Mouse (Mus musculus): ENCODE data around the gene D8Ertd738e. TPM values are rescaled to one million over a fixed set of nuclear protein-coding genes. Genes with fewer than 3 reads are reported as not detected.
A peak's percentile ranks its signal among the peaks of the same experiment; 100 is the strongest.

The D8Ertd738e gene
- polyA plus RNA-seq, 1 experiment from 2014 or later, result 388 TPM

GRCm38 (mm10) chr8:84200652-84201544 lies 48.6 kb downstream of the D8Ertd738e start:
- TF ChIP-seq CTCF (IDR thresholded peaks at IDR 0.05; ENCODE audit: low read depth), result no peak
- H3K4me3 ChIP-seq (replicated peaks; ENCODE audit: low read depth, low read length), result peak overlapping the region; percentile 66
- 3% methylated on average over 64 of the region's 70 CpGs for WGBS
- H3K27me3 ChIP-seq (ENCODE audit: insufficient read depth, low read length), result no peaks in the 10 kb centered on the region
- peaks cover 46% of the 10 kb centered on the region for H3K4me1 ChIP-seq (replicated peaks; ENCODE audit: insufficient read depth, low read length)
- H3K27ac ChIP-seq, result peak overlapping the region; percentile 96
- peak overlapping the region; percentile 80 for H3K9ac ChIP-seq (ENCODE audit: low read depth, low read length)
- H3K9me3 ChIP-seq (replicated peaks; ENCODE audit: low read length), result no peaks in the 10 kb centered on the region
- ATAC-seq (replicated peaks; ENCODE audit: low FRiP score, low read depth) (0 out of 2 replicates have a peak, but pooled peaks have one; percentile 0), DNase-seq (ENCODE audit: low spot score) (peak; percentile 85)
- peak overlapping the region; percentile 87 for H3K4me2 ChIP-seq (ENCODE audit: low read length)
- H3K36me3 ChIP-seq (ENCODE audit: insufficient read depth, low read length), result 0 out of 2 replicates have a peak, but pooled peaks cover 8% of the 10 kb centered on the region

DNA sequence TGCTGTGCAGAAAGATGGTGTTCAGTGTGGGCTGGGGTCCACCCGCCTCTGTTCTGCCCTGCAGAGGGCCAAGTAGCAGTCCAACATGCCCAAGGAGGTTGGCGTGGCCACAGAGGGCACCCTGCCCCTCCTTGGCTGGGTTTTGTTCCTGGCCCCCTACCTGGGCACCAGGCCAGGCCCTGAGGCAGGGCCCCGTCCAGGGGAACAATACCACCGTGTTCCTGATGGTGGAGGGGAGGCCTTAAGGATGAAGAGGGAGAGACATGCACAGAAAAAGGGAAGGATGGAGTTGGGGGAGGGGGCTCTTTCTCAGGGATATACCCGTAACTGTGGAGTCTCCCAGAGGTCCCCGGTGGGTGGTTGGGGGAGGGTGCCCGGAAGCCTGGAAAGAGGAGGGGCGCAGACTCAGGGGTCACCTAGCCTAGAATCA lies 49.4 kb downstream of the D8Ertd738e start:
- Histone ChIP-seq H3K4me3 (replicated peaks; ENCODE audit: low read depth, low read length) (peak overlapping the region; percentile 66), H3K36me3 (ENCODE audit: insufficient read depth, low read length) (0 out of 2 replicates have a peak, but pooled peaks cover 5% of the 10 kb centered on the region), H3K27me3 (ENCODE audit: insufficient read depth, low read length) (no peaks in the 10 kb centered on the region), H3K9me3 (replicated peaks; ENCODE audit: low read length) (no peaks in the 10 kb centered on the region), H3K9ac (ENCODE audit: low read depth, low read length) (peak overlapping the region; percentile 80), H3K27ac (peak overlapping the region; percentile 96), H3K4me1 (replicated peaks; ENCODE audit: insufficient read depth, low read length) (peaks cover 46% of the 10 kb centered on the region), H3K4me2 (ENCODE audit: low read length) (peak overlapping the region; percentile 87)
- DNase-seq (ENCODE audit: low spot score) (no peak), ATAC-seq (replicated peaks; ENCODE audit: low FRiP score, low read depth) (no peak)
- TF ChIP-seq CTCF (IDR thresholded peaks at IDR 0.05; ENCODE audit: low read depth), result no peak
- WGBS, result 19% methylated on average over 8 of the region's 8 CpGs

- H3K9ac ChIP-seq (ENCODE audit: low read depth, low read length), result 0 out of 2 replicates have a peak overlapping the region, but pooled peaks have one; percentile 80
- peaks cover 46% of the 10 kb centered on the region for H3K4me1 ChIP-seq (replicated peaks; ENCODE audit: insufficient read depth, low read length)
- no peak for TF ChIP-seq CTCF (IDR thresholded peaks at IDR 0.05; ENCODE audit: low read depth)
- DNase-seq (ENCODE audit: low spot score) (no peak), ATAC-seq (replicated peaks; ENCODE audit: low FRiP score, low read depth) (no peak)
- H3K4me2 ChIP-seq (ENCODE audit: low read length), result peak overlapping the region; percentile 87; the same call in 1 of the 2 replicates
- peak overlapping the region; percentile 96 for H3K27ac ChIP-seq
- H3K27me3 ChIP-seq (ENCODE audit: insufficient read depth, low read length), result no peaks in the 10 kb centered on the region
- no peak overlapping the region for H3K4me3 ChIP-seq (replicated peaks; ENCODE audit: low read depth, low read length)
- WGBS, result 44% methylated on average over 11 of the region's 11 CpGs
- no peaks in the 10 kb centered on the region for H3K36me3 ChIP-seq (ENCODE audit: insufficient read depth, low read length)
- no peaks in the 10 kb centered on the region for H3K9me3 ChIP-seq (replicated peaks; ENCODE audit: low read length)
These were observed 50.0 kb downstream of the D8Ertd738e start for GRCm38 (mm10) chr8:84199348-84200125.

GRCm38 (mm10) chr8:84198871-84199270 lies 50.6 kb downstream of the D8Ertd738e start:
- DNase-seq (ENCODE audit: low spot score) (no peak), ATAC-seq (replicated peaks; ENCODE audit: low FRiP score, low read depth) (no peak)
- no peak overlapping the region for H3K4me3 ChIP-seq (replicated peaks; ENCODE audit: low read depth, low read length)
- no peaks in the 10 kb centered on the region for H3K36me3 ChIP-seq (ENCODE audit: insufficient read depth, low read length)
- peaks cover 46% of the 10 kb centered on the region for H3K4me1 ChIP-seq (replicated peaks; ENCODE audit: insufficient read depth, low read length)
- no peak overlapping the region for H3K9ac ChIP-seq (ENCODE audit: low read depth, low read length)
- H3K27ac ChIP-seq, result peak overlapping the region; percentile 94
- WGBS, result 32% methylated on average over 4 of the region's 4 CpGs
- H3K9me3 ChIP-seq (replicated peaks; ENCODE audit: low read length), result no peaks in the 10 kb centered on the region
- 0 out of 2 replicates have a peak overlapping the region, but pooled peaks have one; percentile 61 for H3K4me2 ChIP-seq (ENCODE audit: low read length)
- no peaks in the 10 kb centered on the region for H3K27me3 ChIP-seq (ENCODE audit: insufficient read depth, low read length)
- TF ChIP-seq CTCF (IDR thresholded peaks at IDR 0.05; ENCODE audit: low read depth), result no peak

GRCm38 (mm10) chr8:84197922-84198774 lies 51.4 kb downstream of the D8Ertd738e start:
- H3K4me3 ChIP-seq (replicated peaks; ENCODE audit: low read depth, low read length), result peak overlapping the region; percentile 45
- TF ChIP-seq CTCF (IDR thresholded peaks at IDR 0.05; ENCODE audit: low read depth), result no peak; the same call in 1 of the 2 replicates
- H3K27me3 ChIP-seq (ENCODE audit: insufficient read depth, low read length), result no peaks in the 10 kb centered on the region
- ATAC-seq (replicated peaks; ENCODE audit: low FRiP score, low read depth) (peak; percentile 85), DNase-seq (ENCODE audit: low spot score) (peak; percentile 97)
- H3K9me3 ChIP-seq (replicated peaks; ENCODE audit: low read length), result no peaks in the 10 kb centered on the region
- peaks cover 45% of the 10 kb centered on the region for H3K4me1 ChIP-seq (replicated peaks; ENCODE audit: insufficient read depth, low read length)
- 2% methylated on average over 30 of the region's 30 CpGs for WGBS
- H3K27ac ChIP-seq, result peak overlapping the region; percentile 94
- H3K9ac ChIP-seq (ENCODE audit: low read depth, low read length), result peak overlapping the region; percentile 55
- H3K36me3 ChIP-seq (ENCODE audit: insufficient read depth, low read length), result no peaks in the 10 kb centered on the region
- H3K4me2 ChIP-seq (ENCODE audit: low read length), result peak overlapping the region; percentile 61
